Mouse (Mus musculus) heart, embryonic 14.5 days (tissue): ENCODE measurements around the gene Pbx4. TPM values are rescaled to one million over a fixed set of nuclear protein-coding genes. Genes with fewer than 3 reads are reported as not detected.

ENCODE experiments used
- ATAC-seq: fragments of 200-750 bp; cut with Nextera tagmentation; 2 replicates; pipeline ENCODE4 v1.8.0; 2017; ENCODE audit warnings: low read depth, moderate TSS enrichment; ENCODE audit not compliant: insufficient number of reproducible peaks, insufficient read depth, low FRiP score
- H3K27ac ChIP-seq, 2 experiments: fragments of 200-500 bp in 1 of 2; fragments of 300-500 bp in 1 of 2; sonication (generic) in 1 of 2; replicated peaks in 1 of 2; 2 replicates each; pipeline ENCODE4 v1.5.1; 2012 to 2014; ENCODE audit warnings: low read depth in 2 of 2, low read length in 2 of 2, control low read depth in 1 of 2, mild to moderate bottlenecking in 1 of 2, mixed read lengths in 1 of 2; ENCODE audit not compliant: control insufficient read depth in 1 of 2, insufficient read depth in 1 of 2
- H3K27me3 ChIP-seq: fragments of 300-500 bp; sonication (generic); 2 replicates; pipeline ENCODE4 v1.6.1; 2014; ENCODE audit warnings: mild to moderate bottlenecking, low read length, control low read depth; ENCODE audit not compliant: control insufficient read depth, insufficient read depth
- H3K36me3 ChIP-seq: fragments of 300-500 bp; sonication (generic); 2 replicates; pipeline ENCODE4 v1.6.1; 2014; ENCODE audit warnings: mild to moderate bottlenecking, control low read depth, low read length, mixed read lengths; ENCODE audit not compliant: control insufficient read depth, insufficient read depth
- H3K4me1 ChIP-seq, 2 experiments: fragments of 200-500 bp in 1 of 2; fragments of 300-500 bp in 1 of 2; sonication (generic) in 1 of 2; 2 replicates each; pipeline ENCODE4 v1.6.1; 2012 to 2014; ENCODE audit warnings: low read length in 2 of 2, control low read depth in 1 of 2, mixed read lengths in 1 of 2; ENCODE audit not compliant: control insufficient read depth in 2 of 2, insufficient read depth in 2 of 2
- H3K4me2 ChIP-seq: fragments of 300-500 bp; sonication (generic); 2 replicates; pipeline ENCODE4 v1.6.1; 2014; ENCODE audit warnings: mild to moderate bottlenecking, low read length
- H3K4me3 ChIP-seq, 2 experiments: fragments of 200-500 bp in 1 of 2; fragments of 300-500 bp in 1 of 2; sonication (generic) in 1 of 2; 2 replicates each; pipeline ENCODE4 v1.5.1; 2012 to 2014; ENCODE audit warnings: low read length in 2 of 2, mild to moderate bottlenecking in 2 of 2, control low read depth in 1 of 2, low read depth in 1 of 2, moderate library complexity in 1 of 2; ENCODE audit not compliant: control insufficient read depth in 1 of 2, insufficient read depth in 1 of 2
- H3K9ac ChIP-seq: fragments of 300-500 bp; sonication (generic); 2 replicates; pipeline ENCODE4 v1.6.1; 2014; ENCODE audit warnings: mild to moderate bottlenecking, low read length
- H3K9me3 ChIP-seq: fragments of 300-500 bp; sonication (generic); 2 replicates; pipeline ENCODE4 v1.6.1; 2016; ENCODE audit warnings: low read length, control low read depth; ENCODE audit not compliant: control insufficient read depth
- WGBS: fragments of 180-500 bp; shearing (Covaris S2); extraction: QIAGEN DNeasy Blood & Tissue Kit; methylation state at CpG from one replicate; pipeline ENCODE4 v1.1.7; 2014; 5-methylcytosine and 5-hydroxymethylcytosine counted together
- polyA plus RNA-seq: library from polyadenylated mRNA; unstranded; fragments of >200 nt; fragmentation: Nextera tagmentation; extraction: Ambion mirVana; gene quantifications from 2 replicates; pipeline ENCODE4 v1.2.1, GENCODE M21; 2014

Gene Pbx4
- polyA plus RNA-seq, 1 experiment from 2014 or later, result 5.0 TPM

GRCm38 (mm10) chr8:69911917-69912316 lies 79.6 kb downstream of the Pbx4 start:
- 90% methylated on average over 13 of the region's 13 CpGs for WGBS
- Histone ChIP-seq H3K4me1 (peaks cover 16 to 20% of the 10 kb centered on the region in 2 experiments), H3K27ac (no peak overlapping the region), H3K36me3 (peaks cover 98% of the 10 kb centered on the region), H3K4me3 (no peak overlapping the region), H3K27me3 (no peaks in the 10 kb centered on the region), H3K9ac (no peak overlapping the region), H3K9me3 (no peaks in the 10 kb centered on the region), H3K4me2 (no peak overlapping the region)
- no peak for ATAC-seq

- no peak for ATAC-seq
- Histone ChIP-seq H3K27ac (no peak overlapping the region), H3K4me2 (no peak overlapping the region), H3K9ac (no peak overlapping the region), H3K36me3 (peaks cover 100% of the 10 kb centered on the region), H3K9me3 (no peaks in the 10 kb centered on the region), H3K27me3 (no peaks in the 10 kb centered on the region), H3K4me3 (no peak overlapping the region), H3K4me1 (peaks cover 16 to 20% of the 10 kb centered on the region in 2 experiments)
- 89% methylated on average over 12 of the region's 12 CpGs for WGBS
Measured at GRCm38 (mm10) chr8:69912478-69913074, 80.3 kb downstream of the Pbx4 start.

GRCm38 (mm10) chr8:69914526-69914925 lies 82.2 kb downstream of the Pbx4 start:
- Histone ChIP-seq H3K27ac (peak overlapping the region; percentile 86 to 91; a peak in 3 of 4 replicates), H3K9me3 (no peaks in the 10 kb centered on the region), H3K4me3 (no peak overlapping the region), H3K4me2 (no peak overlapping the region), H3K36me3 (peaks cover 87% of the 10 kb centered on the region), H3K9ac (peak overlapping the region; percentile 40; the same call in 1 of the 2 replicates), H3K27me3 (no peaks in the 10 kb centered on the region), H3K4me1 (peaks cover 18 to 25% of the 10 kb centered on the region in 2 experiments)
- no peak for ATAC-seq
- WGBS, result 73% methylated on average over 4 of the region's 4 CpGs

GRCm38 (mm10) chr8:69915748-69916147 lies 83.5 kb downstream of the Pbx4 start:
- WGBS, result 19% methylated on average over 5 of the region's 5 CpGs
- no peak overlapping the region for H3K4me3 ChIP-seq
- peak; percentile 70 for ATAC-seq
- H3K9me3 ChIP-seq, result no peaks in the 10 kb centered on the region
- peak overlapping the region; percentile 43; the same call in 1 of the 2 replicates for H3K9ac ChIP-seq
- H3K36me3 ChIP-seq, result peaks cover 75% of the 10 kb centered on the region
- peaks cover 25 to 37% of the 10 kb centered on the region in 2 experiments for H3K4me1 ChIP-seq
- peak overlapping the region; percentile 86 to 91 for H3K27ac ChIP-seq
- H3K27me3 ChIP-seq, result no peaks in the 10 kb centered on the region
- no peak overlapping the region for H3K4me2 ChIP-seq

GRCm38 (mm10) chr8:69918506-69918905 lies 86.2 kb downstream of the Pbx4 start:
- no peak overlapping the region for H3K4me3 ChIP-seq
- no peak overlapping the region for H3K4me2 ChIP-seq
- H3K4me1 ChIP-seq, result peaks cover 31 to 47% of the 10 kb centered on the region in 2 experiments
- peaks cover 47% of the 10 kb centered on the region for H3K36me3 ChIP-seq
- no peak overlapping the region for H3K27ac ChIP-seq
- H3K9ac ChIP-seq, result no peak overlapping the region
- ATAC-seq, result no peak
- no peaks in the 10 kb centered on the region for H3K9me3 ChIP-seq
- H3K27me3 ChIP-seq, result no peaks in the 10 kb centered on the region

- Histone ChIP-seq H3K36me3 (peaks cover 42% of the 10 kb centered on the region), H3K9me3 (no peaks in the 10 kb centered on the region), H3K27me3 (no peaks in the 10 kb centered on the region), H3K27ac (peak overlapping the region in 1 of 2 experiments; percentile 16; a peak in 1 of 4 replicates), H3K9ac (no peak overlapping the region), H3K4me2 (no peak overlapping the region), H3K4me1 (peaks cover 35 to 52% of the 10 kb centered on the region in 2 experiments), H3K4me3 (no peak overlapping the region)
- ATAC-seq, result peak; percentile 11; the same call in 1 of the 2 replicates
- 63% methylated on average over 1 of the region's 1 CpGs for WGBS
Measured at GRCm38 (mm10) chr8:69919010-69919409, 86.7 kb downstream of the Pbx4 start.

- peak; percentile 29; the same call in 1 of the 2 replicates for ATAC-seq
- H3K9me3 ChIP-seq, result no peaks in the 10 kb centered on the region
- H3K27me3 ChIP-seq, result no peaks in the 10 kb centered on the region
- peak overlapping the region; percentile 16; the same call in 1 of the 2 replicates for H3K4me2 ChIP-seq
- H3K9ac ChIP-seq, result no peak overlapping the region; the same call in 1 of the 2 replicates
- WGBS, result 35% methylated on average over 11 of the region's 11 CpGs
- H3K36me3 ChIP-seq, result peaks cover 32% of the 10 kb centered on the region
- H3K4me3 ChIP-seq, result no peak overlapping the region
- H3K27ac ChIP-seq, result peak overlapping the region; percentile 10 to 58; a peak in 2 of 4 replicates
- H3K4me1 ChIP-seq, result peaks cover 30 to 45% of the 10 kb centered on the region in 2 experiments
Measured at GRCm38 (mm10) chr8:69919876-69920662, 87.8 kb downstream of the Pbx4 start.
